Mouse (Mus musculus) lung, postnatal 0 days (tissue): Measurements from ENCODE around the gene Rpl9-ps1. TPM values are rescaled to one million over a fixed set of nuclear protein-coding genes. Genes with fewer than 3 reads are reported as not detected.

Experiments
- ATAC-seq: fragments of 200-750 bp; cut with Nextera tagmentation; 2 replicates; pipeline ENCODE4 v1.8.0; 2017; ENCODE audit warnings: moderate library complexity
- DNase-seq: peaks from one replicate; pipeline ENCODE4 v3.0.0-alpha.2; 2016; ENCODE audit warnings: low spot score
- H3K27ac ChIP-seq: fragments of 300-500 bp; sonication (generic); 2 replicates; pipeline ENCODE4 v1.5.1; 2014; ENCODE audit warnings: antibody characterized with exemption, mild to moderate bottlenecking, low read length, mixed read lengths
- H3K27me3 ChIP-seq: fragments of 300-500 bp; sonication (generic); replicated peaks from 2 replicates; pipeline ENCODE4 v1.6.1; 2014; ENCODE audit warnings: low read length, mixed read lengths; ENCODE audit not compliant: insufficient read depth
- H3K36me3 ChIP-seq: fragments of 300-500 bp; sonication (generic); 2 replicates; pipeline ENCODE4 v1.6.1; 2014; ENCODE audit warnings: low read length, mixed read lengths; ENCODE audit not compliant: insufficient read depth
- H3K4me1 ChIP-seq: fragments of 300-500 bp; sonication (generic); 2 replicates; pipeline ENCODE4 v1.6.1; 2014; ENCODE audit warnings: antibody characterized with exemption, low read depth, low read length, mixed read lengths; ENCODE audit not compliant: insufficient read depth
- H3K4me2 ChIP-seq: fragments of 300-500 bp; sonication (generic); replicated peaks from 2 replicates; pipeline ENCODE4 v1.6.1; 2014; ENCODE audit warnings: low read depth, mild to moderate bottlenecking, low read length, moderate library complexity, mixed read lengths
- H3K4me3 ChIP-seq: fragments of 300-500 bp; sonication (generic); 2 replicates; pipeline ENCODE4 v1.5.1; 2014; ENCODE audit warnings: low read depth, low read length
- H3K9ac ChIP-seq: fragments of 300-500 bp; sonication (generic); replicated peaks from 2 replicates; pipeline ENCODE4 v1.6.1; 2014; ENCODE audit warnings: low read depth, mild to moderate bottlenecking
- H3K9me3 ChIP-seq: fragments of 300-500 bp; sonication (generic); 2 replicates; pipeline ENCODE4 v1.6.1; 2016; ENCODE audit warnings: low read length, mixed read lengths
- CTCF ChIP-seq: IDR thresholded peaks from 2 replicates; pipeline ENCODE4 v1.5.1; 2016; ENCODE audit warnings: antibody characterized with exemption, mild to moderate bottlenecking
- EP300 ChIP-seq: IDR thresholded peaks from 2 replicates; pipeline ENCODE4 v1.6.1; 2016; ENCODE audit warnings: antibody characterized with exemption, mild to moderate bottlenecking, control low read depth
- WGBS: fragments of 180-500 bp; shearing (Covaris S2); extraction: QIAGEN DNeasy Blood & Tissue Kit; methylation state at CpG from one replicate; pipeline ENCODE4 v1.1.7; 2014; 5-methylcytosine and 5-hydroxymethylcytosine counted together
- polyA plus RNA-seq: library from polyadenylated mRNA; unstranded; fragments of >200 nt; fragmentation: Nextera tagmentation; extraction: Ambion mirVana; gene quantifications from 2 replicates; pipeline ENCODE4 v1.2.1, GENCODE M21; 2015

The Rpl9-ps1 gene
- polyA plus RNA-seq, 1 experiment from 2014 or later: not detected

- Histone ChIP-seq H3K36me3 (no peaks in the 10 kb centered on the region), H3K9ac (no peak overlapping the region), H3K9me3 (no peaks in the 10 kb centered on the region), H3K27ac (no peak overlapping the region), H3K4me1 (no peaks in the 10 kb centered on the region), H3K4me2 (no peak overlapping the region), H3K27me3 (no peaks in the 10 kb centered on the region), H3K4me3 (no peak overlapping the region)
- 47% methylated on average over 2 of the region's 2 CpGs for WGBS
- DNase-seq (no peak), ATAC-seq (no peak)
- no peak for TF ChIP-seq CTCF
- TF ChIP-seq EP300: no peak
Measured at GRCm38 (mm10) chr11:83631065-83631464, 14.4 kb downstream of the Rpl9-ps1 start.

GRCm38 (mm10) chr11:83630630-83631029 is 14.8 kb downstream of the Rpl9-ps1 start:
- Histone ChIP-seq H3K4me2 (no peak overlapping the region), H3K27ac (no peak overlapping the region), H3K27me3 (no peaks in the 10 kb centered on the region), H3K36me3 (no peaks in the 10 kb centered on the region), H3K4me1 (no peaks in the 10 kb centered on the region), H3K9me3 (no peaks in the 10 kb centered on the region), H3K4me3 (no peak overlapping the region), H3K9ac (no peak overlapping the region)
- TF ChIP-seq EP300 (no peak), CTCF (no peak)
- 88% methylated on average over 1 of the region's 1 CpGs for WGBS
- ATAC-seq (peak; percentile 12; the same call in 1 of the 2 replicates), DNase-seq (no peak)

DNA sequence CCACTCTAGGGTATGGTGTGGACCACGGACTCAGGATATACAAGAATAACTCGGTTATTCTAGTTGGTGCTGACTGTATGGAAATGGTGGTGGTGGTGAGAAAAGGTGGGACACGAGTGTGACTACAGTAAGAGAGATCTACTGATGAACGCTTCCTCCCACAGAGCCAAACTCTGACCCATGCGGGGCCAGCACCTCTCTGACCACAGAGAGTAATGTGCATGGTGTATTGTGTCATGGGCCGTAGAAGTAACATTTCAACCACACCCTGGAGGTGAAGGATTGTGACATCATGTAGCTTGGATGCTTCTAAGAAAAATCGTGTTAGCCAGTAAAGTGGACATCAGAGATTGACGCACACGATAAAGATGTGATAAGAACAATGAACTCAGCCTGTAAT is 16.6 kb downstream of the Rpl9-ps1 start:
- Histone ChIP-seq H3K4me1 (no peaks in the 10 kb centered on the region), H3K9ac (no peak overlapping the region), H3K27me3 (no peaks in the 10 kb centered on the region), H3K4me3 (no peak overlapping the region), H3K36me3 (no peaks in the 10 kb centered on the region), H3K27ac (no peak overlapping the region), H3K4me2 (no peak overlapping the region), H3K9me3 (no peaks in the 10 kb centered on the region)
- 75% methylated on average over 9 of the region's 9 CpGs for WGBS
- no peak for DNase-seq
- ATAC-seq: no peak
- TF ChIP-seq CTCF (no peak), EP300 (no peak)

- H3K9ac ChIP-seq: no peak overlapping the region
Measured at GRCm38 (mm10) chr11:83623586-83623985, 21.8 kb downstream of the Rpl9-ps1 start.

GRCm38 (mm10) chr11:83619037-83619436 is 26.4 kb downstream of the Rpl9-ps1 start:
- Histone ChIP-seq H3K4me2 (no peak overlapping the region), H3K27ac (no peak overlapping the region), H3K9ac (no peak overlapping the region), H3K4me1 (no peaks in the 10 kb centered on the region), H3K36me3 (no peaks in the 10 kb centered on the region), H3K27me3 (no peaks in the 10 kb centered on the region), H3K4me3 (no peak overlapping the region), H3K9me3 (no peaks in the 10 kb centered on the region)
- TF ChIP-seq EP300 (no peak), CTCF (no peak)
- no peak for DNase-seq
- ATAC-seq: no peak
- WGBS: 100% methylated on average over 1 of the region's 1 CpGs

More at GRCm38 (mm10) chr11:83623586-83623985, 21.8 kb downstream of the Rpl9-ps1 start:
- 74% methylated on average over 3 of the region's 3 CpGs for WGBS
- Histone ChIP-seq H3K27me3 (no peaks in the 10 kb centered on the region), H3K27ac (no peak overlapping the region), H3K4me2 (no peak overlapping the region), H3K4me1 (no peaks in the 10 kb centered on the region), H3K9me3 (no peaks in the 10 kb centered on the region), H3K4me3 (no peak overlapping the region), H3K36me3 (no peaks in the 10 kb centered on the region)
- no peak for DNase-seq
- no peak for ATAC-seq
- no peak for TF ChIP-seq CTCF
- TF ChIP-seq EP300: no peak

- no peak for TF ChIP-seq CTCF
- Histone ChIP-seq H3K4me1 (no peaks in the 10 kb centered on the region), H3K9me3 (no peaks in the 10 kb centered on the region), H3K27me3 (no peaks in the 10 kb centered on the region), H3K27ac (no peak overlapping the region), H3K36me3 (no peaks in the 10 kb centered on the region), H3K4me3 (no peak overlapping the region), H3K4me2 (no peak overlapping the region), H3K9ac (no peak overlapping the region)
- ATAC-seq: no peak
- DNase-seq: no peak
- WGBS: 58% methylated on average over 5 of the region's 5 CpGs
Measured at GRCm38 (mm10) chr11:83618238-83618637, 27.2 kb downstream of the Rpl9-ps1 start.

GRCm38 (mm10) chr11:83616586-83616985 is 28.8 kb downstream of the Rpl9-ps1 start:
- Histone ChIP-seq H3K4me2 (no peak overlapping the region), H3K4me1 (no peaks in the 10 kb centered on the region), H3K4me3 (no peak overlapping the region), H3K36me3 (no peaks in the 10 kb centered on the region), H3K27me3 (no peaks in the 10 kb centered on the region), H3K9ac (no peak overlapping the region), H3K27ac (no peak overlapping the region), H3K9me3 (no peaks in the 10 kb centered on the region)
- no peak; the same call in 1 of the 2 replicates for ATAC-seq
- peak; percentile 14 for DNase-seq
- 86% methylated on average over 1 of the region's 1 CpGs for WGBS
- TF ChIP-seq CTCF: no peak
- TF ChIP-seq EP300: no peak
